10 mouse cellular contexts compared by ENCODE assay signal in the genomic region with DNA sequence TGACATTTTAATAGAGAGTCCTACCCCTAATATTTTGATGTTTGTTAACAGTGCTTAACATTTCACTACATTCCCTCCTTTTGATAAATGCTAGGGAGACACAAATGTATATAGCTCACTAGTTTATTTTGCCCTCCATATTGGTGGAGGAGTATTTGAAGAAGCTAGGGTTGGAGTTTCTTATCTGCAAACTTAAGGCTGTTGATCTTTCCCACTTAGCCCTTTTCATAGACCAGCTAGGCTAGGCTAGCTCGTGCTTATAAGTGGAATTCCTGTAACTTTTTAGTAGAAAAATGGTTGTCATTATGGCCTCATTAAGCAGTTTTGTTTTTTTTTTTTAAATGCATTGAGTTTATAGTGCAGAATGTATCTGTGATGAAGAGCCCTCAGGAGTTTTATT. TPM values are rescaled to one million over a fixed set of nuclear protein-coding genes. Genes with fewer than 3 reads are reported as not detected.
DNase-seq lines count a peak whose midpoint lies in the region; ATAC-seq and TF ChIP-seq lines count a peak whose summit lies in the region.
"Had no signal": no experiment of that assay in that cellular context is flagged by ENCODE, and none has a peak within 500 bp of the region (broad histone marks: within the 10 kb centered on the region; RNA-seq: fewer than 3 reads in every experiment).

No protein-coding gene starts in this region.

- ATAC-seq in hindbrain, embryonic 14.5 days (ENCODE audit: low FRiP score): no peak
- no peak for ATAC-seq in hindbrain, embryonic 11.5 days (ENCODE audit: low FRiP score)
- no peak for ATAC-seq in midbrain, embryonic 13.5 days
- no peak for ATAC-seq in embryonic facial prominence, embryonic 14.5 days (ENCODE audit: low read depth)
- ATAC-seq in liver, postnatal 0 days: no peak

- H3K27me3 ChIP-seq in hindbrain, embryonic 14.5 days (ENCODE audit: control insufficient read depth, insufficient read depth, low read length): no peaks in the 10 kb centered on the region
- no peaks in the 10 kb centered on the region for H3K27me3 ChIP-seq in hindbrain, embryonic 11.5 days (ENCODE audit: control insufficient read depth, insufficient read depth, low read length)
- H3K27me3 ChIP-seq in midbrain, embryonic 10.5 days (ENCODE audit: low read depth, poor library complexity, severe bottlenecking): peaks cover 16% of the 10 kb centered on the region; the same call in 1 of the 2 replicates
- H3K27me3 ChIP-seq in midbrain, embryonic 13.5 days: no peaks in the 10 kb centered on the region
- no peaks in the 10 kb centered on the region for H3K27me3 ChIP-seq in embryonic facial prominence, embryonic 14.5 days (replicated peaks; ENCODE audit: control insufficient read depth, insufficient read depth, low read length)
- H3K27me3 ChIP-seq in liver, postnatal 0 days (ENCODE audit: insufficient read depth, low read length): no peaks in the 10 kb centered on the region

- H3K4me2 ChIP-seq in hindbrain, embryonic 14.5 days (replicated peaks): 0 out of 2 replicates have a peak overlapping the region, but pooled peaks have one; percentile 2
- no peak overlapping the region for H3K4me2 ChIP-seq in hindbrain, embryonic 11.5 days (replicated peaks; ENCODE audit: low read depth, low read length)
- H3K4me2 ChIP-seq in midbrain, embryonic 13.5 days (replicated peaks): no peak overlapping the region
- peak overlapping the region; percentile 26; the same call in 1 of the 2 replicates for H3K4me2 ChIP-seq in embryonic facial prominence, embryonic 14.5 days (ENCODE audit: low read depth, low read length)
- peak overlapping the region; percentile 66 for H3K4me2 ChIP-seq in liver, postnatal 0 days (ENCODE audit: low read depth, low read length)

- no peak for TF ChIP-seq CTCF in liver, postnatal 0 days (IDR thresholded peaks at IDR 0.05; ENCODE audit: low read depth)

- no peak overlapping the region for H3K27ac ChIP-seq in hindbrain, embryonic 14.5 days
- no peak overlapping the region for H3K27ac ChIP-seq in hindbrain, embryonic 11.5 days (ENCODE audit: low read depth, low read length)
- no peak overlapping the region for H3K27ac ChIP-seq in midbrain, embryonic 10.5 days (replicated peaks)
- no peak overlapping the region for H3K27ac ChIP-seq in midbrain, embryonic 13.5 days
- no peak overlapping the region for H3K27ac ChIP-seq in embryonic facial prominence, embryonic 14.5 days (replicated peaks; ENCODE audit: low read depth, low read length)
- H3K27ac ChIP-seq in liver, postnatal 0 days (ENCODE audit: low read depth): 0 out of 2 replicates have a peak overlapping the region, but pooled peaks have one; percentile 4
- H3K27ac ChIP-seq: left cerebral cortex, adult 2 months had no signal

- DNase-seq in hindbrain, embryonic 14.5 days (ENCODE audit: low spot score): no peak
- DNase-seq in hindbrain, embryonic 11.5 days (ENCODE audit: low spot score): no peak
- no peak for DNase-seq in midbrain, embryonic 10.5 days (ENCODE audit: low spot score)
- DNase-seq in embryonic facial prominence, embryonic 14.5 days (ENCODE audit: low spot score): no peak
- DNase-seq in liver, postnatal 0 days: no peak
- no peak for DNase-seq in cerebellum, postnatal 4 days (ENCODE audit: low spot score in 2 of 2)
- DNase-seq: cerebellum, adult 2 months; thymus, adult 2 months had no signal

- no peak for TF ChIP-seq EP300 in liver, postnatal 0 days (IDR thresholded peaks at IDR 0.05; ENCODE audit: low read depth)

- no peak overlapping the region for H3K9ac ChIP-seq in hindbrain, embryonic 14.5 days
- no peak overlapping the region for H3K9ac ChIP-seq in hindbrain, embryonic 11.5 days (ENCODE audit: low read depth, low read length)
- no peak overlapping the region for H3K9ac ChIP-seq in midbrain, embryonic 13.5 days (replicated peaks)
- no peak overlapping the region for H3K9ac ChIP-seq in embryonic facial prominence, embryonic 14.5 days (ENCODE audit: low read depth, low read length)
- no peak overlapping the region for H3K9ac ChIP-seq in liver, postnatal 0 days (replicated peaks)

- H3K4me3 ChIP-seq in hindbrain, embryonic 14.5 days (replicated peaks; ENCODE audit: low read length): no peak overlapping the region
- no peak overlapping the region for H3K4me3 ChIP-seq in hindbrain, embryonic 11.5 days (ENCODE audit: low read depth, low read length)
- H3K4me3 ChIP-seq in midbrain, embryonic 10.5 days: peak overlapping the region; percentile 94
- no peak overlapping the region for H3K4me3 ChIP-seq in midbrain, embryonic 13.5 days (replicated peaks)
- no peak overlapping the region for H3K4me3 ChIP-seq in embryonic facial prominence, embryonic 14.5 days (ENCODE audit: low read depth, low read length)
- peak overlapping the region; percentile 66; the same call in 1 of the 2 replicates for H3K4me3 ChIP-seq in liver, postnatal 0 days (ENCODE audit: low read depth, low read length)

- peaks cover 6% of the 10 kb centered on the region for H3K4me1 ChIP-seq in hindbrain, embryonic 14.5 days (replicated peaks; ENCODE audit: control insufficient read depth, insufficient read depth, low read length)
- H3K4me1 ChIP-seq in hindbrain, embryonic 11.5 days (replicated peaks; ENCODE audit: control insufficient read depth, insufficient read depth, low read length): no peaks in the 10 kb centered on the region
- peaks cover 13% of the 10 kb centered on the region for H3K4me1 ChIP-seq in midbrain, embryonic 10.5 days
- peaks cover 11% of the 10 kb centered on the region for H3K4me1 ChIP-seq in midbrain, embryonic 13.5 days (replicated peaks)
- peaks cover 6% of the 10 kb centered on the region; the same call in 1 of the 2 replicates for H3K4me1 ChIP-seq in embryonic facial prominence, embryonic 14.5 days (ENCODE audit: control insufficient read depth, insufficient read depth, low read length)
- peaks cover 4% of the 10 kb centered on the region for H3K4me1 ChIP-seq in liver, postnatal 0 days (ENCODE audit: insufficient read depth)

- no peaks in the 10 kb centered on the region; the same call in 1 of the 2 replicates for H3K36me3 ChIP-seq in hindbrain, embryonic 14.5 days (replicated peaks; ENCODE audit: control insufficient read depth, insufficient read depth)
- no peaks in the 10 kb centered on the region for H3K36me3 ChIP-seq in hindbrain, embryonic 11.5 days (ENCODE audit: control insufficient read depth, insufficient read depth, low read length)
- H3K36me3 ChIP-seq in midbrain, embryonic 10.5 days: peaks cover 29% of the 10 kb centered on the region
- H3K36me3 ChIP-seq in midbrain, embryonic 13.5 days: peaks cover 12% of the 10 kb centered on the region; the same call in 1 of the 2 replicates
- peaks cover 8% of the 10 kb centered on the region; the same call in 1 of the 2 replicates for H3K36me3 ChIP-seq in embryonic facial prominence, embryonic 14.5 days (ENCODE audit: control insufficient read depth, insufficient read depth, low read length)
- H3K36me3 ChIP-seq in liver, postnatal 0 days (replicated peaks; ENCODE audit: insufficient read depth, low read length): no peaks in the 10 kb centered on the region

- no peaks in the 10 kb centered on the region for H3K9me3 ChIP-seq in hindbrain, embryonic 14.5 days (ENCODE audit: control insufficient read depth, low read length)
- no peaks in the 10 kb centered on the region for H3K9me3 ChIP-seq in hindbrain, embryonic 11.5 days (ENCODE audit: control insufficient read depth, low read length)
- H3K9me3 ChIP-seq in midbrain, embryonic 10.5 days (replicated peaks): no peaks in the 10 kb centered on the region
- no peaks in the 10 kb centered on the region for H3K9me3 ChIP-seq in midbrain, embryonic 13.5 days
- H3K9me3 ChIP-seq in embryonic facial prominence, embryonic 14.5 days (ENCODE audit: control insufficient read depth, low read length): no peaks in the 10 kb centered on the region
- no peaks in the 10 kb centered on the region for H3K9me3 ChIP-seq in liver, postnatal 0 days (ENCODE audit: low read length)

- 90% methylated on average over 1 of the region's 1 CpGs for WGBS in hindbrain, embryonic 14.5 days
- 96% methylated on average over 1 of the region's 1 CpGs for WGBS in hindbrain, embryonic 11.5 days
- 86% methylated on average over 1 of the region's 1 CpGs for WGBS in midbrain, embryonic 10.5 days
- WGBS in midbrain, embryonic 13.5 days: 91% methylated on average over 1 of the region's 1 CpGs
- 87% methylated on average over 1 of the region's 1 CpGs for WGBS in embryonic facial prominence, embryonic 14.5 days
- WGBS in liver, postnatal 0 days (ENCODE audit: insufficient replicate concordance): 43% methylated on average over 1 of the region's 1 CpGs

RNA-seq across cellular contexts. Expression of a gene that starts 1.6 kb away (rescaled TPM):
- 32.4 and 37.6 TPM in 2 replicates for polyA plus RNA-seq in hindbrain, embryonic 14.5 days (2014; fragmentation: Nextera tagmentation; extraction: Ambion mirVana)
- polyA plus RNA-seq in hindbrain, embryonic 11.5 days (2014; fragmentation: Nextera tagmentation; extraction: Ambion mirVana): 28.5 and 34.1 TPM in 2 replicates
- 30.9 and 35.5 TPM in 2 replicates for polyA plus RNA-seq in midbrain, embryonic 10.5 days (2016; fragmentation: Nextera tagmentation; extraction: Ambion mirVana)
- polyA plus RNA-seq in midbrain, embryonic 13.5 days (2015; fragmentation: Nextera tagmentation; extraction: Ambion mirVana): 26.7 and 31.1 TPM in 2 replicates
- 24.8 and 25.4 TPM in 2 replicates for polyA plus RNA-seq in embryonic facial prominence, embryonic 14.5 days (2014; fragmentation: Nextera tagmentation; extraction: Ambion mirVana)
- 17.5 and 18.2 TPM in 2 replicates for polyA plus RNA-seq in liver, postnatal 0 days (2015; fragmentation: Nextera tagmentation; extraction: Ambion mirVana)

RNA-seq across cellular contexts. Expression of a gene that starts 35.1 kb away (rescaled TPM):
- polyA plus RNA-seq in hindbrain, embryonic 14.5 days (2014; fragmentation: Nextera tagmentation; extraction: Ambion mirVana): 3.4 and 3.8 TPM in 2 replicates
- polyA plus RNA-seq in hindbrain, embryonic 11.5 days (2014; fragmentation: Nextera tagmentation; extraction: Ambion mirVana): 5.1 and 5.7 TPM in 2 replicates
- polyA plus RNA-seq in midbrain, embryonic 10.5 days (2016; fragmentation: Nextera tagmentation; extraction: Ambion mirVana): 4.2 and 6.1 TPM in 2 replicates
- polyA plus RNA-seq in midbrain, embryonic 13.5 days (2015; fragmentation: Nextera tagmentation; extraction: Ambion mirVana): 6.3 and 7.2 TPM in 2 replicates
- polyA plus RNA-seq in embryonic facial prominence, embryonic 14.5 days (2014; fragmentation: Nextera tagmentation; extraction: Ambion mirVana): 3.4 and 3.6 TPM in 2 replicates
- polyA plus RNA-seq in liver, postnatal 0 days (2015; fragmentation: Nextera tagmentation; extraction: Ambion mirVana): 1.4 TPM in 2 replicates

RNA-seq across cellular contexts. Expression of a gene that starts 45.1 kb away (rescaled TPM):
- polyA plus RNA-seq in hindbrain, embryonic 14.5 days (2014; fragmentation: Nextera tagmentation; extraction: Ambion mirVana): 0.13 and 0.72 TPM in 2 replicates
- 0.07 and 0.14 TPM in 2 replicates for polyA plus RNA-seq in hindbrain, embryonic 11.5 days (2014; fragmentation: Nextera tagmentation; extraction: Ambion mirVana)
- polyA plus RNA-seq in midbrain, embryonic 10.5 days (2016; fragmentation: Nextera tagmentation; extraction: Ambion mirVana): 0.25 and 0.41 TPM in 2 replicates
- 0.46 and 0.81 TPM in 2 replicates for polyA plus RNA-seq in midbrain, embryonic 13.5 days (2015; fragmentation: Nextera tagmentation; extraction: Ambion mirVana)
- polyA plus RNA-seq in embryonic facial prominence, embryonic 14.5 days (2014; fragmentation: Nextera tagmentation; extraction: Ambion mirVana): 0.50 and 0.54 TPM in 2 replicates
- 0.08 and 0.20 TPM in 2 replicates for polyA plus RNA-seq in liver, postnatal 0 days (2015; fragmentation: Nextera tagmentation; extraction: Ambion mirVana)

RNA-seq across cellular contexts. Expression of a gene that starts 47.9 kb away (rescaled TPM):
- 16.4 and 17.0 TPM in 2 replicates for polyA plus RNA-seq in hindbrain, embryonic 14.5 days (2014; fragmentation: Nextera tagmentation; extraction: Ambion mirVana)
- 8.2 and 9.2 TPM in 2 replicates for polyA plus RNA-seq in hindbrain, embryonic 11.5 days (2014; fragmentation: Nextera tagmentation; extraction: Ambion mirVana)
- polyA plus RNA-seq in midbrain, embryonic 10.5 days (2016; fragmentation: Nextera tagmentation; extraction: Ambion mirVana): 5.1 and 5.3 TPM in 2 replicates
- polyA plus RNA-seq in midbrain, embryonic 13.5 days (2015; fragmentation: Nextera tagmentation; extraction: Ambion mirVana): 14.7 and 16.4 TPM in 2 replicates
- 5.6 and 9.3 TPM in 2 replicates for polyA plus RNA-seq in embryonic facial prominence, embryonic 14.5 days (2014; fragmentation: Nextera tagmentation; extraction: Ambion mirVana)
- polyA plus RNA-seq in liver, postnatal 0 days (2015; fragmentation: Nextera tagmentation; extraction: Ambion mirVana): 3.3 and 3.7 TPM in 2 replicates

RNA-seq across cellular contexts. Expression of a gene that starts 56.1 kb away (rescaled TPM):
- 704 and 793 TPM in 2 replicates for polyA plus RNA-seq in hindbrain, embryonic 14.5 days (2014; fragmentation: Nextera tagmentation; extraction: Ambion mirVana)
- 935 and 992 TPM in 2 replicates for polyA plus RNA-seq in hindbrain, embryonic 11.5 days (2014; fragmentation: Nextera tagmentation; extraction: Ambion mirVana)
- 1,024 and 1,060 TPM in 2 replicates for polyA plus RNA-seq in midbrain, embryonic 10.5 days (2016; fragmentation: Nextera tagmentation; extraction: Ambion mirVana)
- 897 and 927 TPM in 2 replicates for polyA plus RNA-seq in midbrain, embryonic 13.5 days (2015; fragmentation: Nextera tagmentation; extraction: Ambion mirVana)
- 850 and 911 TPM in 2 replicates for polyA plus RNA-seq in embryonic facial prominence, embryonic 14.5 days (2014; fragmentation: Nextera tagmentation; extraction: Ambion mirVana)
- 955 and 988 TPM in 2 replicates for polyA plus RNA-seq in liver, postnatal 0 days (2015; fragmentation: Nextera tagmentation; extraction: Ambion mirVana)

Comparison
In these comparisons a context has a peak if more than half of its experiments do, and no peak if none do; other contexts are left out.
1. H3K4me2 ChIP-seq: peak in hindbrain, embryonic 14.5 days (single experiment), embryonic facial prominence, embryonic 14.5 days (single experiment) and liver, postnatal 0 days (single experiment); none in hindbrain, embryonic 11.5 days (single experiment) and midbrain, embryonic 13.5 days (single experiment).
2. H3K4me3 ChIP-seq: peak in midbrain, embryonic 10.5 days (single experiment) and liver, postnatal 0 days (single experiment); none in hindbrain, embryonic 14.5 days (single experiment), hindbrain, embryonic 11.5 days (single experiment), midbrain, embryonic 13.5 days (single experiment) and embryonic facial prominence, embryonic 14.5 days (single experiment).